Mouse (Mus musculus): Measurements from ENCODE around the gene Ccn1. TPM values are rescaled to one million over a fixed set of nuclear protein-coding genes. Genes with fewer than 3 reads are reported as not detected.

Gene Ccn1
- polyA plus RNA-seq (2015; fragmentation: Nextera tagmentation; extraction: Ambion mirVana), result 216 and 243 TPM in 2 replicates

GRCm38 (mm10) chr3:145649852-145650202, at the start of gene Ccn1:
Ccn1 (minus strand) TSS chr3:145649981.

Other genes with a start within 250 kb of the Ccn1 start
- gene Znhit6, start 73.8 kb downstream of the Ccn1 start, polyA plus RNA-seq (2015; fragmentation: Nextera tagmentation; extraction: Ambion mirVana), result 18.6 and 21.0 TPM in 2 replicates
- 6.7 and 8.8 TPM in 2 replicates for gene Ddah1, start 108.7 kb upstream of the Ccn1 start, polyA plus RNA-seq (2015; fragmentation: Nextera tagmentation; extraction: Ambion mirVana)